Comparison of ENCODE assay signal across 22 mouse cellular contexts in the genomic region with DNA sequence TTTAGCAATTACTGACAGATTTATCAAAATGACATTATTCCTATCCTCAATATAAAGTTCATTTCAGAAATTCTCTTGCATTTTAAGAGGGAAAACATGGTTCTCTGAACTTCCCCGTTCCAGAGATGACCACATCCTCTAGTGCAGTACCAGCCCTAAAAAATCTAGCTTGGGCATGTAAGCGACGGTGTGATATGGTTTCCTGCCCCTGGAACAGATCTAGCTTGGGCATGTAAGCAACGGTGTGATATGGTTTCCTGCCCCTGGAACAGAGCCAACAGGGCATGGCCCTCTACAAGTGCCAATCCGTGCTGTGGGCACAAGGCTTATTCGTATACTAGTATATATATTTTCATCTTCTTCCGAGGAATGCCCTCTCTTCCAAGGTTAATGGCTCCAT.
DNase-seq lines count a peak whose midpoint lies in the region; ATAC-seq and TF ChIP-seq lines count a peak whose summit lies in the region.
"Had no signal": no experiment of that assay in that cellular context is flagged by ENCODE, and none has a peak within 500 bp of the region (broad histone marks: within the 10 kb centered on the region; RNA-seq: fewer than 3 reads in every experiment).

No protein-coding gene starts in this region.

- WGBS in thymus, adult 2 months = 20% methylated on average over 7 of the region's 7 CpGs

- TF ChIP-seq CTCF in thymus, adult 2 months (IDR thresholded peaks at IDR 0.05; ENCODE audit: borderline replicate concordance, control insufficient read depth, extremely low read depth, insufficient read depth, low read length, poor library complexity) = no peak

- DNase-seq in thymus, adult 2 months = peak; percentile 3
- no peak for DNase-seq in thymus, postnatal 25 days
- DNase-seq in T-cell, adult 2 months (ENCODE audit: low spot score) = peak; percentile 71
- no peak for DNase-seq in right cerebral cortex, adult 18-20 months
- DNase-seq in right cerebral cortex, postnatal 25 days = no peak
- no peak for DNase-seq in layer of hippocampus, adult 11-12 months (ENCODE audit: low spot score)
- DNase-seq: cerebellum, adult 11 months; cerebellum, postnatal 10 days; gastrocnemius, postnatal 36 days; kidney, adult 2 months; lung, adult 18-20 months; lung, postnatal 14 days; retina, postnatal 1 day; thymus, postnatal 4 days had no signal

- peak; percentile 51 for ATAC-seq in megakaryocyte progenitor cell, adult 5-6 weeks (replicated peaks; ENCODE audit: poor library complexity)
- ATAC-seq: liver, embryonic 12.5 days; midbrain, embryonic 13.5 days had no signal

- H3K4me1 ChIP-seq in thymus, adult 2 months (replicated peaks; ENCODE audit: control insufficient read depth, insufficient read depth, low read length) = no peaks in the 10 kb centered on the region
- H3K4me1 ChIP-seq: embryonic facial prominence, embryonic 12.5 days; limb, embryonic 12.5 days; liver, embryonic 12.5 days; midbrain, embryonic 13.5 days had no signal

- H3K27ac ChIP-seq in thymus, adult 2 months (ENCODE audit: control insufficient read depth, insufficient read depth, low read length) = no peak overlapping the region
- H3K27ac ChIP-seq: embryonic facial prominence, embryonic 12.5 days; hindbrain, embryonic 14.5 days; kidney, postnatal 0 days; limb, embryonic 12.5 days; liver, embryonic 12.5 days; midbrain, embryonic 13.5 days; neural tube, embryonic 13.5 days had no signal

- H3K4me3 ChIP-seq in thymus, adult 2 months (ENCODE audit: control insufficient read depth, insufficient read depth, low read length) = no peak overlapping the region
- H3K4me3 ChIP-seq: embryonic facial prominence, embryonic 12.5 days; limb, embryonic 12.5 days; liver, embryonic 12.5 days; midbrain, embryonic 13.5 days; neural tube, embryonic 13.5 days had no signal

- TF ChIP-seq POLR2A in thymus, adult 2 months (IDR thresholded peaks at IDR 0.05; ENCODE audit: control insufficient read depth, extremely low read depth, insufficient read depth, low read length, poor library complexity) = no peak

- no peaks in the 10 kb centered on the region for H3K27me3 ChIP-seq in thymus, adult 2 months (ENCODE audit: control insufficient read depth, insufficient read depth, low read length)
- H3K27me3 ChIP-seq: embryonic facial prominence, embryonic 12.5 days; limb, embryonic 12.5 days; liver, embryonic 12.5 days; midbrain, embryonic 13.5 days; neural tube, embryonic 13.5 days had no signal

- H3K36me3 ChIP-seq in thymus, adult 2 months (ENCODE audit: control insufficient read depth, insufficient read depth, low read length) = no peaks in the 10 kb centered on the region
- H3K36me3 ChIP-seq: embryonic facial prominence, embryonic 12.5 days; limb, embryonic 12.5 days; liver, embryonic 12.5 days; midbrain, embryonic 13.5 days; neural tube, embryonic 13.5 days had no signal

Comparison
In these comparisons a context has a peak if more than half of its experiments do, and no peak if none do; other contexts are left out.
1. DNase-seq: peak in thymus, adult 2 months (single experiment) and T-cell, adult 2 months (single experiment); none in thymus, postnatal 25 days (single experiment), right cerebral cortex, adult 18-20 months (single experiment), right cerebral cortex, postnatal 25 days (single experiment) and layer of hippocampus, adult 11-12 months (single experiment).